8 mouse cellular contexts compared by ENCODE assay signal in genomic region chr3:65929304-65929783, GRCm38 (mm10). TPM values are rescaled to one million over a fixed set of nuclear protein-coding genes. Genes with fewer than 3 reads are reported as not detected.
DNase-seq lines count a peak whose midpoint lies in the region; ATAC-seq and TF ChIP-seq lines count a peak whose summit lies in the region.

No protein-coding gene starts in this region.

- H3K27ac ChIP-seq in embryonic fibroblast, embryonic 13.5 days (ENCODE audit: insufficient read depth, low read length) = peak overlapping the region; percentile 25
- H3K27ac ChIP-seq in heart, embryonic 12.5 days (ENCODE audit: poor library complexity, severe bottlenecking) = peak overlapping the region; percentile 57
- peak overlapping the region; percentile 73 for H3K27ac ChIP-seq in kidney, embryonic 16.5 days (ENCODE audit: low read length)
- no peak overlapping the region for H3K27ac ChIP-seq in liver, embryonic 11.5 days (ENCODE audit: low read depth, low read length)
- no peak overlapping the region for H3K27ac ChIP-seq in stomach, embryonic 15.5 days

- no peak overlapping the region for H3K4me3 ChIP-seq in embryonic fibroblast, embryonic 13.5 days (ENCODE audit: insufficient read depth, low read length)
- H3K4me3 ChIP-seq in heart, embryonic 12.5 days = peak overlapping the region; percentile 39
- H3K4me3 ChIP-seq in kidney, embryonic 16.5 days (ENCODE audit: low read length) = peak overlapping the region; percentile 33
- H3K4me3 ChIP-seq in liver, embryonic 11.5 days (ENCODE audit: low read depth, low read length) = peak overlapping the region; percentile 22; the same call in 1 of the 2 replicates
- H3K4me3 ChIP-seq in myocyte = peak overlapping the region; percentile 12
- peak overlapping the region; percentile 13; the same call in 1 of the 2 replicates for H3K4me3 ChIP-seq in stomach, embryonic 15.5 days (replicated peaks)

- H3K36me3 ChIP-seq in heart, embryonic 12.5 days = no peaks in the 10 kb centered on the region
- no peaks in the 10 kb centered on the region for H3K36me3 ChIP-seq in kidney, embryonic 16.5 days (ENCODE audit: insufficient read depth, low read length)
- H3K36me3 ChIP-seq in liver, embryonic 11.5 days (ENCODE audit: control insufficient read depth, insufficient read depth, low read length) = no peaks in the 10 kb centered on the region
- H3K36me3 ChIP-seq in myocyte (ENCODE audit: control insufficient read depth, insufficient read depth) = no peaks in the 10 kb centered on the region
- no peaks in the 10 kb centered on the region for H3K36me3 ChIP-seq in stomach, embryonic 15.5 days

- no peaks in the 10 kb centered on the region for H3K9me3 ChIP-seq in heart, embryonic 12.5 days (replicated peaks)
- no peaks in the 10 kb centered on the region for H3K9me3 ChIP-seq in kidney, embryonic 16.5 days (ENCODE audit: low read length)
- no peaks in the 10 kb centered on the region for H3K9me3 ChIP-seq in liver, embryonic 11.5 days (ENCODE audit: control insufficient read depth, low read length)
- H3K9me3 ChIP-seq in stomach, embryonic 15.5 days = no peaks in the 10 kb centered on the region

- no peaks in the 10 kb centered on the region for H3K27me3 ChIP-seq in heart, embryonic 12.5 days (replicated peaks)
- no peaks in the 10 kb centered on the region for H3K27me3 ChIP-seq in kidney, embryonic 16.5 days (ENCODE audit: insufficient read depth, low read length)
- no peaks in the 10 kb centered on the region for H3K27me3 ChIP-seq in liver, embryonic 11.5 days (replicated peaks; ENCODE audit: control insufficient read depth, insufficient read depth, low read length)
- no peaks in the 10 kb centered on the region for H3K27me3 ChIP-seq in myocyte (ENCODE audit: control insufficient read depth, insufficient read depth, insufficient read length)
- no peaks in the 10 kb centered on the region for H3K27me3 ChIP-seq in stomach, embryonic 15.5 days (replicated peaks)

- peak; percentile 99 for DNase-seq in 3T3-L1 (ENCODE audit: low read depth, low spot score)
- peak; percentile 93 for DNase-seq in adrenal gland, postnatal 14 days
- peak; percentile 73 for DNase-seq in liver, embryonic 11.5 days (ENCODE audit: low spot score)

- no peak overlapping the region for H3ac ChIP-seq in myocyte (ENCODE audit: control insufficient read depth, insufficient read length)

- peak overlapping the region; percentile 66 for H3K9ac ChIP-seq in heart, embryonic 12.5 days
- H3K9ac ChIP-seq in kidney, embryonic 16.5 days (replicated peaks; ENCODE audit: low read length) = peak overlapping the region; percentile 52
- H3K9ac ChIP-seq in liver, embryonic 11.5 days (ENCODE audit: low read depth, low read length) = peak overlapping the region; percentile 38; the same call in 1 of the 2 replicates
- no peak overlapping the region for H3K9ac ChIP-seq in stomach, embryonic 15.5 days

- no peak for TF ChIP-seq POLR2A in embryonic fibroblast, embryonic 13.5 days (IDR thresholded peaks at IDR 0.05; ENCODE audit: low read depth, low read length)
- TF ChIP-seq POLR2A in myocyte (IDR thresholded peaks at IDR 0.05; ENCODE audit: insufficient read length, low read depth) = no peak

- H3K4me2 ChIP-seq in heart, embryonic 12.5 days = peak overlapping the region; percentile 70
- H3K4me2 ChIP-seq in kidney, embryonic 16.5 days (replicated peaks; ENCODE audit: low read depth, low read length) = peak overlapping the region; percentile 53
- H3K4me2 ChIP-seq in liver, embryonic 11.5 days = peak overlapping the region; percentile 58
- peak overlapping the region; percentile 95 for H3K4me2 ChIP-seq in myocyte (ENCODE audit: low read depth)
- H3K4me2 ChIP-seq in stomach, embryonic 15.5 days = peak overlapping the region; percentile 49

- H3K4me1 ChIP-seq in embryonic fibroblast, embryonic 13.5 days (ENCODE audit: control insufficient read depth, insufficient read depth, low read length) = peaks cover 9% of the 10 kb centered on the region; the same call in 1 of the 2 replicates
- H3K4me1 ChIP-seq in heart, embryonic 12.5 days (replicated peaks) = peaks cover 27% of the 10 kb centered on the region
- peaks cover 22% of the 10 kb centered on the region for H3K4me1 ChIP-seq in kidney, embryonic 16.5 days (ENCODE audit: insufficient read depth, low read length)
- H3K4me1 ChIP-seq in liver, embryonic 11.5 days (replicated peaks; ENCODE audit: control insufficient read depth, insufficient read depth, low read length) = peaks cover 15% of the 10 kb centered on the region
- H3K4me1 ChIP-seq in stomach, embryonic 15.5 days = peaks cover 15% of the 10 kb centered on the region

- peak; percentile 82 for TF ChIP-seq CTCF in embryonic fibroblast, embryonic 13.5 days (IDR thresholded peaks at IDR 0.05; ENCODE audit: borderline replicate concordance, insufficient read depth, low read length)

- WGBS in heart, embryonic 12.5 days = 3% methylated on average over 10 of the region's 10 CpGs
- 5% methylated on average over 10 of the region's 10 CpGs for WGBS in kidney, embryonic 16.5 days
- WGBS in liver, embryonic 11.5 days = 6% methylated on average over 10 of the region's 10 CpGs
- 6% methylated on average over 10 of the region's 10 CpGs for WGBS in stomach, embryonic 15.5 days

- peak; percentile 82 for ATAC-seq in heart, embryonic 12.5 days (ENCODE audit: insufficient number of reproducible peaks, low FRiP score)
- peak; percentile 82 for ATAC-seq in kidney, embryonic 16.5 days (ENCODE audit: low FRiP score, low TSS enrichment)
- ATAC-seq in liver, embryonic 11.5 days (replicated peaks; ENCODE audit: low FRiP score) = peak; percentile 72
- ATAC-seq in stomach, embryonic 15.5 days (ENCODE audit: insufficient read depth, low FRiP score, low read depth) = peak; percentile 76

- no peaks in the 10 kb centered on the region for H3K79me2 ChIP-seq in myocyte (ENCODE audit: control insufficient read depth, insufficient read depth)

TF ChIP-seq in myocyte, 11 proteins besides CTCF, POLR2A, EP300 and RAD21:
- peak in 1 of 3 experiments; percentile 46 for TF ChIP-seq MYOD1 (IDR thresholded peaks at IDR 0.05; ENCODE audit: control insufficient read depth in 1 of 3, insufficient read length in 2 of 3, low read depth in 2 of 3)
- TF ChIP-seq POLR2AphosphoS2 (IDR thresholded peaks at IDR 0.05; ENCODE audit: insufficient read length, low read depth) = no peak
- TF ChIP-seq MYOG (IDR thresholded peaks at IDR 0.05; ENCODE audit: control insufficient read depth in 1 of 3, insufficient read depth in 1 of 3, insufficient read length in 2 of 3, low read depth in 2 of 3) = peak in 1 of 3 experiments; percentile 5
- no peak for TF ChIP-seq TCF3 (IDR thresholded peaks at IDR 0.05; ENCODE audit: insufficient read length, low read depth)

RNA-seq across cellular contexts. Expression of gene Ccnl1, which starts 28.7 kb away (rescaled TPM):
- 91.4 and 116 TPM in 2 replicates for total RNA-seq in adrenal gland, postnatal 14 days (2021)
- 94.5 and 115 TPM in 2 replicates for polyA plus RNA-seq in embryonic fibroblast, embryonic 13.5 days (2011; ENCODE audit: insufficient read length, low read depth, missing spikeins)
- 89.8 and 102 TPM in 2 replicates for polyA plus RNA-seq in heart, embryonic 12.5 days (2016; fragmentation: Nextera tagmentation; extraction: Ambion mirVana)
- polyA plus RNA-seq in kidney, embryonic 16.5 days (2015; fragmentation: Nextera tagmentation; extraction: Ambion mirVana) = 103 and 104 TPM in 2 replicates
- polyA plus RNA-seq in liver, embryonic 11.5 days (2014; fragmentation: Nextera tagmentation; extraction: Ambion mirVana) = 107 TPM in 2 replicates
- polyA plus RNA-seq in myocyte (2012; fragmentation: generic; extraction: Trizol) = 12.8 TPM
- 109 and 110 TPM in 2 replicates for polyA plus RNA-seq in stomach, embryonic 15.5 days (2015; fragmentation: Nextera tagmentation; extraction: Ambion mirVana)

Comparison
In these comparisons a context has a peak if more than half of its experiments do, and no peak if none do; other contexts are left out.
1. H3K27ac ChIP-seq: peak in embryonic fibroblast, embryonic 13.5 days (single experiment), heart, embryonic 12.5 days (single experiment) and kidney, embryonic 16.5 days (single experiment); none in liver, embryonic 11.5 days (single experiment) and stomach, embryonic 15.5 days (single experiment).
2. Peak in every context shown above with its lines, with median percentiles within 50 percentile points of each other: DNase-seq, ATAC-seq and H3K4me2 ChIP-seq.